Mouse (Mus musculus): ENCODE data around the gene Muc3. TPM values are rescaled to one million over a fixed set of nuclear protein-coding genes. Genes with fewer than 3 reads are reported as not detected.

Gene Muc3
- not detected in 2 replicates for polyA plus RNA-seq (2015; fragmentation: Nextera tagmentation; extraction: Ambion mirVana)

DNA sequence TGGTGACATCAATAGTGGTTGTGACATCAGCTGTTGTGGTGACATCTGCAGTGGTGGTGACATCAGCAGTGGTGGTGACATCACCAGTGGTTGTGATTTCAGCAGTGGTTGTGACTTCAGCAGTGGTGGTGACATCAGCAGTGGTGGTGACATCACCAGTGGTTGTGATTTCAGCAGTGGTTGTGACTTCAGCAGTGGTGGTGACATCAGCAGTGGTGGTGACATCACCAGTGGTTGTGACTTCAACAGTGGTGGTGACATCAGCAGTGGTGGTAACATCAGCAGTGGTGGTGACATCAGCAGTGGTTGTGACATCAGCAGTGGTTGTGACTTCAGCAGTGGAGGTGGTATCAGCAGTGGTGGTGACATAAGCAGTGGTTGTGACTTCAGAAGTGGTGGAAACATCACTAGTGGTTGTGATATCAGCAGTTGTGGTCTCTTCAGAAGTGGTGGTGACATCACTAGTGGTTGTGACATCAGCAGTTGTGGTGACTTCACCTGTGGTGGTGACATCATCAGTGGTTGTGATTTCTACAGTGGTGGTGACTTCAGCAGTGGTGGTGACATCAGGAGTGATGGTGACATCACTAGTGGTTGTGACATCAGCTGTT is at the start of gene Muc3:
Gene Muc3, minus strand, starts transcription at position 51 of the 611 bp plus-strand sequence.

DNA sequence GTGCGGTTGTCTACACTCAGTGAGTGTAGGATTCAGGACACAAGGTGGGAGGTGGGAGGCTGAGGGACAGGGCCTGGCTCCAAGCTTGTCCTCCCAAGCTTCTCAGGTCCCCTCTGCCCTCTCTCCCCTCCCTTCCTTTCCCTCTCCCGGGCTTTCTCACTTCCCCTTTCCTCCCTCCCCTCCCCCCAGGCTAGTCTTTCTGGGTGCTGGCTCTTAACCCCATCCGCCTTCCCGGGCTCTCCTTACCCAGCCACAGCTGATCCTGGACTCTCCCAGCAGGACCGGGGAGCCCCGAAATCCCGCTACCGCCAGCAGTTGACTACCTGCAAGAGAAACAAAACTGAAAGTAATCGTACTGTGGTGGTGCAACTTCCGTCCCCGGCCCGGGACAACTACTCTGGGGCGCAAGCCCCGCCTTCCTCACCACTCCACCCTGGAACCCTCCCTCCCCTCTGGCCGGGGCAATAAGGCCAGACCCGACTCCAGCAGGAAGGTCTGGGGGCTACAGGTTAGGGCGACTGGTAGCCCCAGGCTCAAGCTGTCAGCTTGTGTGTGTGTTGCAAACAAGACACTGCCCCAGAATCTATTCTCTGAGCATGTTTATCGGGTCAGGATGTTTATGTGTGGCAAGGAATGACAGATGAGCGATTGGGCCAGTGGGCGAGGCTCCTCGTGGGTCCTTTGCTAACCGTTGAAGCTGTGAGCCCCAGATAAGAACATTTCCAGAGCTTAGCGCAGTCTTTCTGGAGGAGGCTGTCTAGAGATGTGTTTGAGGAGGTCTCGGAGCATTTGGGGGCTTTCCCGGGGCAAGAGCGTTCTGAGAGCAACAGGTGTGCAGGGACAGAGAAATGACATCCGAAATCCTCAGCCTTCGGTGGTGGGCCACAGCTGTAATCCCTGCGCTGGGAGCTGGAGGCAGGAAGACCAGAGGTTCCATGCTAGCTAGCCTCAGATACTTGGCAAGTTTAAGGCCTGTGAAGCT is 33.0 kb downstream of the Muc3 start, which contains the start of gene Trim56:
Gene Trim56, minus strand, starts transcription at position 344 of the 982 bp plus-strand sequence.

Other genes with a start within 250 kb of the Muc3 start
- gene Ift22, start 241.2 kb downstream of the Muc3 start, polyA plus RNA-seq (2015; fragmentation: Nextera tagmentation; extraction: Ambion mirVana) = 20.8 and 25.7 TPM in 2 replicates
- 178 and 191 TPM in 2 replicates for gene Fis1, start 196.0 kb downstream of the Muc3 start, polyA plus RNA-seq (2015; fragmentation: Nextera tagmentation; extraction: Ambion mirVana)
- gene Cldn15, start 182.7 kb downstream of the Muc3 start, polyA plus RNA-seq (2015; fragmentation: Nextera tagmentation; extraction: Ambion mirVana) = 7.8 and 12.0 TPM in 2 replicates
- gene Plod3, start 162.3 kb downstream of the Muc3 start, polyA plus RNA-seq (2015; fragmentation: Nextera tagmentation; extraction: Ambion mirVana) = 13.4 and 20.1 TPM in 2 replicates
- gene Znhit1, start 161.3 kb downstream of the Muc3 start, polyA plus RNA-seq (2015; fragmentation: Nextera tagmentation; extraction: Ambion mirVana) = 50.8 and 52.5 TPM in 2 replicates
- gene Vgf, start 122.9 kb downstream of the Muc3 start, polyA plus RNA-seq (2015; fragmentation: Nextera tagmentation; extraction: Ambion mirVana) = not detected in 2 replicates
- gene Ap1s1, start 103.2 kb downstream of the Muc3 start, polyA plus RNA-seq (2015; fragmentation: Nextera tagmentation; extraction: Ambion mirVana) = 81.5 and 101 TPM in 2 replicates
- gene Serpine1, start 77.1 kb downstream of the Muc3 start, polyA plus RNA-seq (2015; fragmentation: Nextera tagmentation; extraction: Ambion mirVana) = 0.50 and 0.71 TPM in 2 replicates
- gene Trim56, start 33.1 kb downstream of the Muc3 start, polyA plus RNA-seq (2015; fragmentation: Nextera tagmentation; extraction: Ambion mirVana) = 4.1 and 5.1 TPM in 2 replicates
- 0.09 TPM in 1 of 2 replicates, not detected in the other for gene Muc3a, start 63.1 kb upstream of the Muc3 start, polyA plus RNA-seq (2015; fragmentation: Nextera tagmentation; extraction: Ambion mirVana)
- 60.2 and 65.7 TPM in 2 replicates for gene Ache, start 138.2 kb upstream of the Muc3 start, polyA plus RNA-seq (2015; fragmentation: Nextera tagmentation; extraction: Ambion mirVana)
- 35.6 and 36.9 TPM in 2 replicates for gene Ufsp1, start 145.3 kb upstream of the Muc3 start, polyA plus RNA-seq (2015; fragmentation: Nextera tagmentation; extraction: Ambion mirVana)
- 25.9 and 33.5 TPM in 2 replicates for gene Srrt, start 158.4 kb upstream of the Muc3 start, polyA plus RNA-seq (2015; fragmentation: Nextera tagmentation; extraction: Ambion mirVana)
- 32.3 and 38.1 TPM in 2 replicates for gene Trip6, start 165.1 kb upstream of the Muc3 start, polyA plus RNA-seq (2015; fragmentation: Nextera tagmentation; extraction: Ambion mirVana)
- 4.4 and 5.0 TPM in 2 replicates for gene Slc12a9, start 184.3 kb upstream of the Muc3 start, polyA plus RNA-seq (2015; fragmentation: Nextera tagmentation; extraction: Ambion mirVana)
- gene Ephb4, start 200.8 kb upstream of the Muc3 start, polyA plus RNA-seq (2015; fragmentation: Nextera tagmentation; extraction: Ambion mirVana) = 16.1 and 17.8 TPM in 2 replicates

Measured in skeletal muscle tissue, postnatal 0 days (tissue).